Comparison of ENCODE assay signal across 21 mouse cellular contexts in genomic region chr3:101104883-101105282, GRCm38 (mm10). TPM values are rescaled to one million over a fixed set of nuclear protein-coding genes. Genes with fewer than 3 reads are reported as not detected.
DNase-seq lines count a peak whose midpoint lies in the region; ATAC-seq and TF ChIP-seq lines count a peak whose summit lies in the region.
"Had no signal": no experiment of that assay in that cellular context is flagged by ENCODE, and none has a peak within 500 bp of the region (broad histone marks: within the 10 kb centered on the region; RNA-seq: fewer than 3 reads in every experiment).

No protein-coding gene starts in this region.

- no peaks in the 10 kb centered on the region for H3K27me3 ChIP-seq in forebrain, embryonic 15.5 days
- no peaks in the 10 kb centered on the region for H3K27me3 ChIP-seq in forebrain, embryonic 11.5 days (ENCODE audit: control insufficient read depth, insufficient read depth, low read length)
- H3K27me3 ChIP-seq in lung, postnatal 0 days (replicated peaks; ENCODE audit: insufficient read depth, low read length): no peaks in the 10 kb centered on the region
- H3K27me3 ChIP-seq: embryonic facial prominence, embryonic 12.5 days; embryonic facial prominence, embryonic 15.5 days had no signal

- no peaks in the 10 kb centered on the region for H3K9me3 ChIP-seq in forebrain, embryonic 15.5 days
- H3K9me3 ChIP-seq in forebrain, embryonic 11.5 days (ENCODE audit: control insufficient read depth, low read length): no peaks in the 10 kb centered on the region
- H3K9me3 ChIP-seq in lung, postnatal 0 days (ENCODE audit: low read length): no peaks in the 10 kb centered on the region
- H3K9me3 ChIP-seq: embryonic facial prominence, embryonic 12.5 days; embryonic facial prominence, embryonic 15.5 days had no signal

- H3K9ac ChIP-seq in forebrain, embryonic 15.5 days (replicated peaks): no peak overlapping the region
- H3K9ac ChIP-seq in forebrain, embryonic 11.5 days (ENCODE audit: low read length): no peak overlapping the region
- H3K9ac ChIP-seq in lung, postnatal 0 days (replicated peaks; ENCODE audit: low read depth): no peak overlapping the region
- H3K9ac ChIP-seq: embryonic facial prominence, embryonic 12.5 days; embryonic facial prominence, embryonic 15.5 days had no signal

- no peak for TF ChIP-seq CTCF in lung, postnatal 0 days (IDR thresholded peaks at IDR 0.05)

- H3K4me2 ChIP-seq in forebrain, embryonic 15.5 days (replicated peaks): no peak overlapping the region
- no peak overlapping the region for H3K4me2 ChIP-seq in forebrain, embryonic 11.5 days (ENCODE audit: low read depth, low read length, severe bottlenecking)
- H3K4me2 ChIP-seq in lung, postnatal 0 days (replicated peaks; ENCODE audit: low read depth, low read length): no peak overlapping the region
- H3K4me2 ChIP-seq: embryonic facial prominence, embryonic 12.5 days; embryonic facial prominence, embryonic 15.5 days; heart, embryonic 11.5 days; hindbrain, embryonic 14.5 days had no signal

- ATAC-seq in forebrain, embryonic 15.5 days (replicated peaks): no peak
- ATAC-seq in forebrain, embryonic 11.5 days (replicated peaks; ENCODE audit: low FRiP score): no peak
- ATAC-seq in lung, postnatal 0 days: no peak
- ATAC-seq: CD4-positive, CD25-positive, alpha-beta regulatory T cell, adult 4 months; hindbrain, postnatal 0 days; inflammation-experienced regulatory T-cells, adult 6 months had no signal

- peaks cover 77% of the 10 kb centered on the region for H3K4me1 ChIP-seq in forebrain, embryonic 15.5 days
- peaks cover 18% of the 10 kb centered on the region for H3K4me1 ChIP-seq in forebrain, embryonic 11.5 days (replicated peaks; ENCODE audit: control insufficient read depth, insufficient read depth, low read length)
- peaks cover 11% of the 10 kb centered on the region for H3K4me1 ChIP-seq in lung, postnatal 0 days (ENCODE audit: insufficient read depth, low read depth, low read length)

- H3K4me3 ChIP-seq in forebrain, embryonic 15.5 days: no peak overlapping the region
- no peak overlapping the region for H3K4me3 ChIP-seq in forebrain, embryonic 11.5 days (ENCODE audit: low read depth, low read length)
- H3K4me3 ChIP-seq in lung, postnatal 0 days (ENCODE audit: low read depth, low read length): no peak overlapping the region
- H3K4me3 ChIP-seq: embryonic facial prominence, embryonic 12.5 days; embryonic facial prominence, embryonic 15.5 days; gastrocnemius, adult 2 months had no signal

- peak; percentile 38; the same call in 1 of the 2 replicates for TF ChIP-seq EP300 in lung, postnatal 0 days (IDR thresholded peaks at IDR 0.05)

- peak overlapping the region; percentile 65 for H3K27ac ChIP-seq in forebrain, embryonic 15.5 days (replicated peaks)
- no peak overlapping the region for H3K27ac ChIP-seq in forebrain, embryonic 11.5 days (ENCODE audit: low read depth, low read length)
- H3K27ac ChIP-seq in lung, postnatal 0 days (ENCODE audit: low read length): no peak overlapping the region
- H3K27ac ChIP-seq: embryonic facial prominence, embryonic 12.5 days; embryonic facial prominence, embryonic 15.5 days; gastrocnemius, adult 2 months; hindbrain, embryonic 14.5 days; hindbrain, postnatal 0 days had no signal

- WGBS in forebrain, embryonic 15.5 days: 81% methylated on average over 9 of the region's 9 CpGs
- WGBS in forebrain, embryonic 11.5 days: 94% methylated on average over 9 of the region's 9 CpGs
- 75% methylated on average over 9 of the region's 9 CpGs for WGBS in lung, postnatal 0 days

- no peaks in the 10 kb centered on the region for H3K36me3 ChIP-seq in forebrain, embryonic 15.5 days
- H3K36me3 ChIP-seq in forebrain, embryonic 11.5 days (ENCODE audit: control insufficient read depth, insufficient read depth, low read length): no peaks in the 10 kb centered on the region
- no peaks in the 10 kb centered on the region for H3K36me3 ChIP-seq in lung, postnatal 0 days (ENCODE audit: insufficient read depth, low read length)
- H3K36me3 ChIP-seq: embryonic facial prominence, embryonic 12.5 days; embryonic facial prominence, embryonic 15.5 days had no signal

- DNase-seq in forebrain, embryonic 11.5 days (ENCODE audit: low spot score): no peak
- DNase-seq in lung, postnatal 0 days (ENCODE audit: low spot score): no peak
- no peak for DNase-seq in lung, postnatal 4 days
- peak; percentile 62 for DNase-seq in lung, postnatal 36 days
- DNase-seq in lung, adult 18-20 months: no peak
- DNase-seq: adrenal gland, adult 2 months; adrenal gland, postnatal 14 days; cerebellum, adult 11 months; cerebellum, adult 2 months; cerebellum, adult 9-11 months; cerebellum, postnatal 25 days; gastrocnemius, adult 2 months; gastrocnemius, postnatal 14 days had no signal

RNA-seq across cellular contexts. Expression of gene Ptgfrn, which starts 5.2 kb away (rescaled TPM):
- 3.4 and 3.8 TPM in 2 replicates for polyA plus RNA-seq in forebrain, embryonic 15.5 days (2015; fragmentation: Nextera tagmentation; extraction: Ambion mirVana)
- 5.1 and 5.3 TPM in 2 replicates for polyA plus RNA-seq in forebrain, embryonic 11.5 days (2014; fragmentation: Nextera tagmentation; extraction: Ambion mirVana)
- polyA plus RNA-seq in lung, postnatal 0 days (2015; fragmentation: Nextera tagmentation; extraction: Ambion mirVana): 10.2 and 10.5 TPM in 2 replicates
